Mouse (Mus musculus): ENCODE results near the gene Dtx3. TPM values are rescaled to one million over a fixed set of nuclear protein-coding genes. Genes with fewer than 3 reads are reported as not detected.

The Dtx3 gene
- polyA plus RNA-seq, 1 experiment from 2014 or later = 95.8 TPM

DNA sequence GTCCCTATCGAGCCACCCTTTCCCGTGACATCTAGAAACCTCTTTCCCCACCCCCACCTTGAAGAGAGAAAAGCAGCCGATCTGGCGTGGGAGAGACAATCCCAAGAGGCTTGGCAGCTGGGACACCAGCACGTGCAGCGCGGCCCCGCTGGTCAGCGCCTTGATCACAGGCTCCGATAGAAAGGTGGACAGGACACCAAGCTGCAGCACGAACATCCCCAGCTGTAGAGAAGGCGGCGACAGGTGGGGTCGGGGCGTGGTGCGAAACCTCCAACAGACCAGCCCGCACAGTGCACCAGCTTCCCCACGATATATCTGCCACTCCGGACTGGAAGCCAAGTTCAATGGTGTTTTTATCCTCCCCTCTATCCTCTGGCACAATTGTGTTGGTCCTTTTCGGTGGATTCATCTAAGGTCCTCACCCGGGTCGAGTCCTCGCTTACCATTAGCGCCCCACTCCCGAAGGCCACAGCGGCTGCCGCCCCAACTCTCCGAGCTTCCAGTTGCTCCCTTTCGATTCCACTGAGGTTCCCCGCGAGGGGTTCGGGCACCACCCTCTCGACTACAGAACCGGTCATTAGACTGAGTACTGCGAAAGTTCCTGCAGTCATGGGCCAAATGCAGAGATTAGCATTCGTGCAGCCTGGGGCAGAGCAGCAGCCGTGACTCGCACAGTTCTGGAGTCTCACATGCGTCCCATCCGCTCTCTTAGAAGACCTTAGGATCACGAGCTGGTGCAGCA is 17.1 kb downstream of the Dtx3 start:
- H3K36me3 ChIP-seq (ENCODE audit: control insufficient read depth, insufficient read depth, low read length) = 0 out of 2 replicates have a peak, but pooled peaks cover 11% of the 10 kb centered on the region
- no peak overlapping the region for H3K9ac ChIP-seq (ENCODE audit: low read length)
- H3K27ac ChIP-seq (ENCODE audit: low read depth) = no peak overlapping the region
- H3K4me1 ChIP-seq (replicated peaks; ENCODE audit: control insufficient read depth, insufficient read depth, low read length) = peaks cover 14% of the 10 kb centered on the region; the same call in 1 of the 2 replicates
- 5% methylated on average over 41 of the region's 41 CpGs for WGBS
- peaks cover 57% of the 10 kb centered on the region for H3K27me3 ChIP-seq (replicated peaks; ENCODE audit: control insufficient read depth, insufficient read depth, low read length)
- ATAC-seq (replicated peaks; ENCODE audit: low FRiP score, low TSS enrichment, low read depth) (no peak), DNase-seq (ENCODE audit: low spot score) (peak; percentile 66)
- H3K9me3 ChIP-seq (ENCODE audit: control insufficient read depth, low read length) = no peaks in the 10 kb centered on the region
- peak overlapping the region; percentile 54 for H3K4me2 ChIP-seq (ENCODE audit: low read length)
- peak overlapping the region; percentile 24 for H3K4me3 ChIP-seq (ENCODE audit: low read depth, low read length)

DNA sequence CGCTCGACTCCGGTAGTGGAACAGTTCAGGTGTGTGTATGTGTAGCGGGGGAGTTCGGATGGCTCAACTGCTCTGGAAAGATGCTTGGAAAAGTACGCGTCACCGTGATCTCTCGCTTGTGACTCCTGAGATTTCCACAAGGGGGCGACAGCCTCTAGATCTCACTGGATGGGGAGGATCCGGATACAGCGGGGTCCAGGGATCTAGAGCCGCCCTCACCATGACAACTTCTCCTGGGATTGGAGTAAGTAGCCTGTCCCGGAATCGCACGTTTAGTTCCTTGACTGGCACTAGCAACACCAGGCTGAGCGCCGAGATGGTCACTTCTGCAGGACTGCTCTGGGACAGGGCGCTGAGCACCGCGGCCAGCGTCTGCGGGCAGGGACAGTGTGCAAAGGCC is 17.8 kb downstream of the Dtx3 start:
- peaks cover 57% of the 10 kb centered on the region for H3K27me3 ChIP-seq (replicated peaks; ENCODE audit: control insufficient read depth, insufficient read depth, low read length)
- 2% methylated on average over 23 of the region's 23 CpGs for WGBS

DNA sequence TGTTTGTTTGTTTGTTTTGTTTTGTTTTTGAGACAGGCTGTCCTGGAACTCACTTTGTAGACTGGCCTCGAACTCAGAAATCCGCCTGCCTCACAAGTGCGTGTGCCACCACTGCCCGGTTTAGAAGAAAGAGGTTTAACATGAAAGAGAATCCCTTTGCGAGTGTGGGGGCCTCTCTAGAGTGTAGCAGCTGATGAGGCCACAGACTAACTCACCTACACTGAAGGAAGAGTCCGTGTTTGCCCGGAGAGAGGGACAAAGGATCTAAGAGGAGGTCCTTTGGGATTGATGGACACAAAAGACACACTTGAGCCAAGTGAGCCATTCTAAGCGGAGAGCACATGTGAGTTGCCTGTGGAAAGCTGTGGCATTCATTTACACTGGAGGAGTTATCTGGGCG is 18.3 kb downstream of the Dtx3 start:
- H3K4me3 ChIP-seq (ENCODE audit: low read depth, low read length) = no peak overlapping the region
- H3K9ac ChIP-seq (ENCODE audit: low read length) = no peak overlapping the region
- H3K27ac ChIP-seq (ENCODE audit: low read depth) = no peak overlapping the region
- DNase-seq (ENCODE audit: low spot score) (no peak), ATAC-seq (replicated peaks; ENCODE audit: low FRiP score, low TSS enrichment, low read depth) (no peak)
- no peaks in the 10 kb centered on the region for H3K36me3 ChIP-seq (ENCODE audit: control insufficient read depth, insufficient read depth, low read length)
- peaks cover 14% of the 10 kb centered on the region; the same call in 1 of the 2 replicates for H3K4me1 ChIP-seq (replicated peaks; ENCODE audit: control insufficient read depth, insufficient read depth, low read length)
- 20% methylated on average over 9 of the region's 9 CpGs for WGBS
- H3K4me2 ChIP-seq (ENCODE audit: low read length) = 0 out of 2 replicates have a peak overlapping the region, but pooled peaks have one; percentile 54
- no peaks in the 10 kb centered on the region for H3K9me3 ChIP-seq (ENCODE audit: control insufficient read depth, low read length)
- H3K27me3 ChIP-seq (replicated peaks; ENCODE audit: control insufficient read depth, insufficient read depth, low read length) = peaks cover 57% of the 10 kb centered on the region

More for the DNA sequence above, 17.8 kb downstream of the Dtx3 start:
- ATAC-seq (replicated peaks; ENCODE audit: low FRiP score, low TSS enrichment, low read depth) = peak; percentile 62
- 0 out of 2 replicates have a peak, but pooled peaks cover 3% of the 10 kb centered on the region for H3K36me3 ChIP-seq (ENCODE audit: control insufficient read depth, insufficient read depth, low read length)
- peaks cover 14% of the 10 kb centered on the region; the same call in 1 of the 2 replicates for H3K4me1 ChIP-seq (replicated peaks; ENCODE audit: control insufficient read depth, insufficient read depth, low read length)
- H3K4me3 ChIP-seq (ENCODE audit: low read depth, low read length) = peak overlapping the region; percentile 24
- H3K9ac ChIP-seq (ENCODE audit: low read length) = no peak overlapping the region
- H3K9me3 ChIP-seq (ENCODE audit: control insufficient read depth, low read length) = no peaks in the 10 kb centered on the region
- peak; percentile 97 for DNase-seq (ENCODE audit: low spot score)
- peak overlapping the region; percentile 54 for H3K4me2 ChIP-seq (ENCODE audit: low read length)
- H3K27ac ChIP-seq (ENCODE audit: low read depth) = no peak overlapping the region

DNA sequence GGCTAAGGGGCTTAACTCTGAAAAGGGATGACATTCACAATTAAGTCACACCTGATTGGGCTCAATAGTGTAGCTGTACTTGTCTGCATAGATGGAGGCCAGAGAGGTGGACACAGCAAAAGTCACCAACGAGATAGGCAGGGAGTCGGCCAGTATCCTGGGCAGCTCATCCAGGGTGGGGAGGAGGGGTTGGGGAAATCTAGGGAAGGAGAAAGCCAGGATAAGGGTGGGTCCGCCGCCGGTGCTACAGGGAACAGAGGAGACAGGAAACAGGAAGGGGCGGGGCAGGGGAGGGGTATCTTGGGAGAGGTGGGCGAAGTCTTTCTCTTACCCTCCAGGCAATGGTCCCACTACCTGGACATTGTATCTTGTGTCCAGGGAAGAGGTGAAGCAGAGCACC is 18.8 kb downstream of the Dtx3 start:
- 8% methylated on average over 7 of the region's 7 CpGs for WGBS
- ATAC-seq (replicated peaks; ENCODE audit: low FRiP score, low TSS enrichment, low read depth) = no peak
- H3K4me1 ChIP-seq (replicated peaks; ENCODE audit: control insufficient read depth, insufficient read depth, low read length) = peaks cover 14% of the 10 kb centered on the region; the same call in 1 of the 2 replicates
- H3K4me2 ChIP-seq (ENCODE audit: low read length) = no peak overlapping the region
- peaks cover 56% of the 10 kb centered on the region for H3K27me3 ChIP-seq (replicated peaks; ENCODE audit: control insufficient read depth, insufficient read depth, low read length)
- no peak overlapping the region for H3K27ac ChIP-seq (ENCODE audit: low read depth)
- H3K4me3 ChIP-seq (ENCODE audit: low read depth, low read length) = no peak overlapping the region
- H3K36me3 ChIP-seq (ENCODE audit: control insufficient read depth, insufficient read depth, low read length) = no peaks in the 10 kb centered on the region
- no peak for DNase-seq (ENCODE audit: low spot score)
- no peaks in the 10 kb centered on the region for H3K9me3 ChIP-seq (ENCODE audit: control insufficient read depth, low read length)
- H3K9ac ChIP-seq (ENCODE audit: low read length) = no peak overlapping the region

DNA sequence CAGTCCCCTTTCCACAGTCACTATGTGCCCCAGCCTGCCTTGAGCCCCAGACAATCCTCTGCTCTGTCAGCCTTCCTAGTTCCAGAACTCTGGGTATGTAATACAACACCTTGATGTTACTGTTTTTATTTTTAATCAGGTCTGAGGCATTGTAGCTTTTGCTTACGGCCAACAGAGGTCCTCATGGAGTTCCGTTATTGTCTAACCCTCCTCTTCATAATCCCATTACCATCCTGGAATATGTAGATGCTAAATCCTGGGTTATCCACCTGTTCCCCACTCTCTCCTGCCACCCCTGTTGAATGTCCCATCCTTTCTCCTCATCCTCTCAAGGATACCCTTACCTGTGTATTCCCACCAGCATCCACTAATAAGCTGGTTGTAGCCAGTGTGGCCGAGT is 19.3 kb downstream of the Dtx3 start:
- H3K9ac ChIP-seq (ENCODE audit: low read length) = no peak overlapping the region
- H3K27ac ChIP-seq (ENCODE audit: low read depth) = no peak overlapping the region
- H3K4me3 ChIP-seq (ENCODE audit: low read depth, low read length) = no peak overlapping the region
- H3K4me1 ChIP-seq (replicated peaks; ENCODE audit: control insufficient read depth, insufficient read depth, low read length) = peaks cover 14% of the 10 kb centered on the region; the same call in 1 of the 2 replicates
- 41% methylated on average over 3 of the region's 3 CpGs for WGBS
- no peak for ATAC-seq (replicated peaks; ENCODE audit: low FRiP score, low TSS enrichment, low read depth)
- peaks cover 51% of the 10 kb centered on the region for H3K27me3 ChIP-seq (replicated peaks; ENCODE audit: control insufficient read depth, insufficient read depth, low read length)
- no peak for DNase-seq (ENCODE audit: low spot score)
- no peaks in the 10 kb centered on the region for H3K9me3 ChIP-seq (ENCODE audit: control insufficient read depth, low read length)
- H3K4me2 ChIP-seq (ENCODE audit: low read length) = no peak overlapping the region
- H3K36me3 ChIP-seq (ENCODE audit: control insufficient read depth, insufficient read depth, low read length) = no peaks in the 10 kb centered on the region

DNA sequence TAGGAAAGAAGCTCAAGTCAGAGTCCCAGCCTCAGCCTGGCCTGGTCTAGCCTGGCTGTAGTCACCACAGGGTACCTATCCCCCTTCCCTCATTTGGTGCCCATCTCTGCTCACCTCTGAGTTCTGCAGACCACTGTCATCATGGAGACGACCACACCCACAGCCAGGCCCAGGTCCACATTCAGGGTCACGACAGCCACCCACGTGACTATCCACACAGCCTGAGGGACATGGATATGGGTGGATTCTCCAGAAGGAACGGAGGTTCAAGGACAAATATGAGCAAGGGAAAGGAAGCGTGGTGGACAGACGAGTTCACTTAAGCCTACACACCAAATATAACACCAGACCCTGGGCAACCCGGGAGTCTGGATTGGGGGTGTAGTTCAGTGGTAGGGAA is 21.4 kb downstream of the Dtx3 start:
- Histone ChIP-seq H3K4me2 (ENCODE audit: low read length) (no peak overlapping the region), H3K27me3 (replicated peaks; ENCODE audit: control insufficient read depth, insufficient read depth, low read length) (peaks cover 47% of the 10 kb centered on the region), H3K9ac (ENCODE audit: low read length) (no peak overlapping the region), H3K9me3 (ENCODE audit: control insufficient read depth, low read length) (no peaks in the 10 kb centered on the region), H3K36me3 (ENCODE audit: control insufficient read depth, insufficient read depth, low read length) (0 out of 2 replicates have a peak, but pooled peaks cover 1% of the 10 kb centered on the region), H3K27ac (ENCODE audit: low read depth) (no peak overlapping the region), H3K4me1 (replicated peaks; ENCODE audit: control insufficient read depth, insufficient read depth, low read length) (peaks cover 19% of the 10 kb centered on the region), H3K4me3 (ENCODE audit: low read depth, low read length) (no peak overlapping the region)
- DNase-seq (ENCODE audit: low spot score) = peak; percentile 50
- ATAC-seq (replicated peaks; ENCODE audit: low FRiP score, low TSS enrichment, low read depth) = no peak
- WGBS = 81% methylated on average over 7 of the region's 7 CpGs

DNA sequence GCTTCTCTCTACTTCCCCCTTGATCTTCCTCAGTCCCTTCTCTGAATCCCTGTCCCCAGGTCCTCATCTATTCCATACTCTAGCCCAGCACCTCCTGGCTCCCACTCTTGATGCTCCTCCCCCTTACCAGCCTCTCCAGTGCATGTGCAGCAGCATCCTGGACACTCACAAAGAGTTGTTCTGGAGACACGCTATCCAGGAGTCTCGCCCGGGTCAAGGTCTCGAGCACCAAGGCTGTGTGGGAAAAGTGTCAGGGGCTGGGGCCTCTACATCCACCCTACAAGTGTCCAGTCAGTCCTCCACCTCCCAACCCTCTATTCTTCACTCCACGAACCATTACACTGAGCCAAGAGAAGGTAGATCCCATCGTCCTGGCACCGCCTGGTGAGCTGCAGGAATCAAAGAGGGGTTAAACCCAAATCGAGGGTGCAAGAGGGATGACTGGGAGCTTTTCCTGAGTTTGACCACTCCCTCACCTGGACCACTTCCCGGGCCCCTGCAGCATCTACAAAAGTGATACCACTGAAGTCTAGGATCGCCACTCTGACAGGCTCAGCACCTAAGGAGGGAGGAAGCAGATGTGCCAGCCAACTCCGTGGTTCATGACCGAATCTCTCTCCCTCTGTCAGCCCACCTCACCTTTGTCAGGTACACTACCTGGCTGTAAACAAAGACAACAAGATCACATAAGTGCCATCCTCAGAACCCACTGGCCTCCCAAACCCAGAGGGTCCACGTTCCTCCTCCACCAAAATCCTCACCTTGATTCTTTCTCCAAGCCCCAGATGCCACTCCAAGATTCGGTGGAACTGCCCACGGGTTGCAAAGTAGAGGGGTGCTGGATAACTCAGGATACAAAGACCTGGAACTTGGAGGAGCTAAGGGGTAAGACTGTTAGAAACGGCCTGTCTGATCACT is 22.1 kb downstream of the Dtx3 start:
- H3K4me3 ChIP-seq (ENCODE audit: low read depth, low read length) = no peak overlapping the region
- H3K4me1 ChIP-seq (replicated peaks; ENCODE audit: control insufficient read depth, insufficient read depth, low read length) = peaks cover 17% of the 10 kb centered on the region
- WGBS = 82% methylated on average over 16 of the region's 16 CpGs
- DNase-seq (ENCODE audit: low spot score) (peak; percentile 51), ATAC-seq (replicated peaks; ENCODE audit: low FRiP score, low TSS enrichment, low read depth) (no peak)
- H3K9ac ChIP-seq (ENCODE audit: low read length) = no peak overlapping the region
- H3K27me3 ChIP-seq (replicated peaks; ENCODE audit: control insufficient read depth, insufficient read depth, low read length) = peaks cover 44% of the 10 kb centered on the region
- H3K9me3 ChIP-seq (ENCODE audit: control insufficient read depth, low read length) = no peaks in the 10 kb centered on the region
- H3K36me3 ChIP-seq (ENCODE audit: control insufficient read depth, insufficient read depth, low read length) = 0 out of 2 replicates have a peak, but pooled peaks cover 4% of the 10 kb centered on the region
- no peak overlapping the region for H3K4me2 ChIP-seq (ENCODE audit: low read length)
- H3K27ac ChIP-seq (ENCODE audit: low read depth) = no peak overlapping the region

DNA sequence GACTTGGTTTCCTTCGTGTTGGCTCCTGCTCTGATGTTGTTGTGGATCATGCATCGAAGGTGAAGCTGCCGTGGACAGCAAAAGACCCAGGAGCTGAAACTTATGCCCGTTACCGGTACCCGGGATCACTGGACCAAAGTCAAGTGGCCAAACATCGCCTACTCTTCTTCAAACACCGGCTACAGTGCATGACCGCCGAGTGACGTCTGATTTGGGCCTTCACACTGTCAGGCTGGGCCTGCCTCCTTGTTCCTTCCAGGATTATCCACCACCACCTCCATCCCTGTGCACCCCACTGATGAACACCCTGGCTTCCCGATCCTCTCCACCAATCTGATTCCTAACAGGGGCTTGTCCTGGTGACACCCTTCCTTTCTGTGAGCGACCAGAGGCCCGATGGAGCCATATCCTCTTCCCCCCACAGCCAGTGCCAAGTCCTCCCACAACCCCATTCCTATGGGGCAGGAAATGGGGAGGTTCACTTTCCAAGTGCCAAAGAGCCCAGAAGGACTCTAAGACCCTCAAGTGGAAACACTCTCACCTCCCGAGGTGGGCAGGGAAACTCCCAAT is 23.8 kb downstream of the Dtx3 start:
- Histone ChIP-seq H3K4me2 (ENCODE audit: low read length) (no peak overlapping the region), H3K9ac (ENCODE audit: low read length) (no peak overlapping the region), H3K36me3 (ENCODE audit: control insufficient read depth, insufficient read depth, low read length) (0 out of 2 replicates have a peak, but pooled peaks cover 4% of the 10 kb centered on the region), H3K27ac (ENCODE audit: low read depth) (no peak overlapping the region), H3K4me3 (ENCODE audit: low read depth, low read length) (no peak overlapping the region), H3K4me1 (replicated peaks; ENCODE audit: control insufficient read depth, insufficient read depth, low read length) (peaks cover 10% of the 10 kb centered on the region), H3K27me3 (replicated peaks; ENCODE audit: control insufficient read depth, insufficient read depth, low read length) (peaks cover 45% of the 10 kb centered on the region), H3K9me3 (ENCODE audit: control insufficient read depth, low read length) (no peaks in the 10 kb centered on the region)
- DNase-seq (ENCODE audit: low spot score) (no peak), ATAC-seq (replicated peaks; ENCODE audit: low FRiP score, low TSS enrichment, low read depth) (no peak)
- 88% methylated on average over 15 of the region's 15 CpGs for WGBS
